ENCODE assay signal across 18 mouse cellular contexts in genomic region chr13:46653671-46654070, GRCm38 (mm10). TPM values are rescaled to one million over a fixed set of nuclear protein-coding genes. Genes with fewer than 3 reads are reported as not detected.
DNase-seq lines count a peak whose midpoint lies in the region; ATAC-seq and TF ChIP-seq lines count a peak whose summit lies in the region.
"Had no signal": no experiment of that assay in that cellular context is flagged by ENCODE, and none has a peak within 500 bp of the region (broad histone marks: within the 10 kb centered on the region; RNA-seq: fewer than 3 reads in every experiment).

No protein-coding gene starts in this region.

- no peak overlapping the region for H3K9ac ChIP-seq in forebrain, embryonic 14.5 days (ENCODE audit: low read length)
- no peak overlapping the region for H3K9ac ChIP-seq in forebrain, embryonic 12.5 days
- H3K9ac ChIP-seq: embryonic facial prominence, embryonic 13.5 days; heart, embryonic 13.5 days; hindbrain, embryonic 12.5 days had no signal

- no peak overlapping the region for H3K4me3 ChIP-seq in forebrain, embryonic 14.5 days (ENCODE audit: low read depth, low read length)
- H3K4me3 ChIP-seq in forebrain, embryonic 12.5 days (replicated peaks), result no peak overlapping the region
- H3K4me3 ChIP-seq in megakaryocyte, embryonic 14.5 days (replicated peaks), result peak overlapping the region; percentile 38
- H3K4me3 ChIP-seq in myocyte, result no peak overlapping the region
- H3K4me3 ChIP-seq: embryonic facial prominence, embryonic 13.5 days; gastrocnemius, adult 2 months; heart, embryonic 13.5 days; hindbrain, embryonic 12.5 days had no signal

- H3K27me3 ChIP-seq in forebrain, embryonic 14.5 days (replicated peaks; ENCODE audit: control insufficient read depth, insufficient read depth, low read length), result no peaks in the 10 kb centered on the region
- no peaks in the 10 kb centered on the region for H3K27me3 ChIP-seq in forebrain, embryonic 12.5 days
- peaks cover 2% of the 10 kb centered on the region for H3K27me3 ChIP-seq in megakaryocyte, embryonic 14.5 days (replicated peaks)
- H3K27me3 ChIP-seq in myocyte (ENCODE audit: control insufficient read depth, insufficient read depth, insufficient read length), result no peaks in the 10 kb centered on the region
- H3K27me3 ChIP-seq: embryonic facial prominence, embryonic 13.5 days; heart, embryonic 13.5 days; hindbrain, embryonic 12.5 days had no signal

- no peaks in the 10 kb centered on the region for H3K36me3 ChIP-seq in forebrain, embryonic 14.5 days (ENCODE audit: control insufficient read depth, insufficient read depth, low read length)
- no peaks in the 10 kb centered on the region for H3K36me3 ChIP-seq in forebrain, embryonic 12.5 days (replicated peaks)
- no peaks in the 10 kb centered on the region for H3K36me3 ChIP-seq in megakaryocyte, embryonic 14.5 days (replicated peaks; ENCODE audit: low read length)
- no peaks in the 10 kb centered on the region for H3K36me3 ChIP-seq in myocyte (ENCODE audit: control insufficient read depth, insufficient read depth)
- H3K36me3 ChIP-seq: embryonic facial prominence, embryonic 13.5 days; hindbrain, embryonic 12.5 days had no signal

- intact Hi-C loops in heart, postnatal 14 days (cut with DNase I), result no loop called here

- H3K9me3 ChIP-seq in forebrain, embryonic 14.5 days (replicated peaks; ENCODE audit: control insufficient read depth, low read length), result 0 out of 2 replicates have a peak, but pooled peaks cover 2% of the 10 kb centered on the region
- H3K9me3 ChIP-seq in forebrain, embryonic 12.5 days, result peaks cover 5% of the 10 kb centered on the region; the same call in 1 of the 2 replicates
- peaks cover 15% of the 10 kb centered on the region for H3K9me3 ChIP-seq in megakaryocyte, embryonic 14.5 days
- H3K9me3 ChIP-seq: hindbrain, embryonic 12.5 days had no signal

- H3K4me1 ChIP-seq in forebrain, embryonic 14.5 days (ENCODE audit: control insufficient read depth, insufficient read depth, low read length), result no peaks in the 10 kb centered on the region
- H3K4me1 ChIP-seq in forebrain, embryonic 12.5 days, result no peaks in the 10 kb centered on the region
- no peaks in the 10 kb centered on the region for H3K4me1 ChIP-seq in megakaryocyte, embryonic 14.5 days
- H3K4me1 ChIP-seq: heart, embryonic 13.5 days; hindbrain, embryonic 12.5 days had no signal

- no peak for TF ChIP-seq POLR2A in myocyte (IDR thresholded peaks at IDR 0.05; ENCODE audit: insufficient read length, low read depth)

- H3K79me2 ChIP-seq in myocyte (ENCODE audit: control insufficient read depth, insufficient read depth), result no peaks in the 10 kb centered on the region

- ATAC-seq in forebrain, embryonic 14.5 days, result no peak
- ATAC-seq in forebrain, embryonic 12.5 days (ENCODE audit: low FRiP score), result no peak
- no peak for ATAC-seq in megakaryocyte, adult 5-6 weeks (ENCODE audit: poor library complexity, severe bottlenecking)
- ATAC-seq: hindbrain, embryonic 16.5 days had no signal

- peak; percentile 8 for DNase-seq in forebrain, embryonic 14.5 days (ENCODE audit: low spot score)
- peak; percentile 72 for DNase-seq in heart, adult 11 months
- no peak for DNase-seq in heart, postnatal 14 days
- DNase-seq: adrenal gland, postnatal 14 days; cerebellum, adult 18-20 months; cerebellum, adult 9-11 months; cerebellum, postnatal 36 days; gastrocnemius, adult 2 months; gastrocnemius, postnatal 25 days; heart, postnatal 4 days had no signal

- H3K4me2 ChIP-seq in forebrain, embryonic 14.5 days (ENCODE audit: low read length), result no peak overlapping the region
- no peak overlapping the region for H3K4me2 ChIP-seq in forebrain, embryonic 12.5 days
- H3K4me2 ChIP-seq in myocyte (ENCODE audit: low read depth), result no peak overlapping the region
- H3K4me2 ChIP-seq: embryonic facial prominence, embryonic 13.5 days; heart, embryonic 13.5 days; hindbrain, embryonic 12.5 days had no signal

- WGBS in forebrain, embryonic 14.5 days, result 62% methylated on average over 4 of the region's 4 CpGs
- 70% methylated on average over 4 of the region's 4 CpGs for WGBS in forebrain, embryonic 12.5 days

- H3ac ChIP-seq in myocyte (ENCODE audit: control insufficient read depth, insufficient read length), result no peak overlapping the region

- no peak overlapping the region for H3K27ac ChIP-seq in forebrain, embryonic 14.5 days (ENCODE audit: low read depth, low read length)
- no peak overlapping the region for H3K27ac ChIP-seq in forebrain, embryonic 12.5 days
- H3K27ac ChIP-seq: embryonic facial prominence, embryonic 13.5 days; gastrocnemius, adult 2 months; heart, embryonic 13.5 days; hindbrain, embryonic 12.5 days had no signal

TF ChIP-seq in myocyte, 11 proteins besides CTCF, POLR2A, EP300 and RAD21:
- peak; percentile 47 for TF ChIP-seq TCF12 (IDR thresholded peaks at IDR 0.05; ENCODE audit: insufficient read depth, poor library complexity, severe bottlenecking)
- TF ChIP-seq SRF (IDR thresholded peaks at IDR 0.05; ENCODE audit: control insufficient read depth, insufficient read length, low read depth), result no peak
- TF ChIP-seq E2F4 (IDR thresholded peaks at IDR 0.05; ENCODE audit: insufficient read depth), result no peak
- peak in 2 of 3 experiments; percentile 82 to 91 for TF ChIP-seq MYOD1 (IDR thresholded peaks at IDR 0.05; ENCODE audit: control insufficient read depth in 1 of 3, insufficient read length in 2 of 3, low read depth in 2 of 3)
- TF ChIP-seq CEBPB (IDR thresholded peaks at IDR 0.05; ENCODE audit: insufficient read depth, poor library complexity, severe bottlenecking), result no peak
- TF ChIP-seq POLR2AphosphoS2 (IDR thresholded peaks at IDR 0.05; ENCODE audit: insufficient read length, low read depth), result no peak
- TF ChIP-seq MAX (IDR thresholded peaks at IDR 0.05; ENCODE audit: low read depth), result no peak
- TF ChIP-seq MYOG (IDR thresholded peaks at IDR 0.05; ENCODE audit: control insufficient read depth in 1 of 3, insufficient read depth in 1 of 3, insufficient read length in 2 of 3, low read depth in 2 of 3), result peak; percentile 12 to 95 (median 85)
- no peak for TF ChIP-seq USF1 (IDR thresholded peaks at IDR 0.05; ENCODE audit: low read depth)
- no peak for TF ChIP-seq REST (IDR thresholded peaks at IDR 0.05; ENCODE audit: insufficient read depth, insufficient read length)
- TF ChIP-seq TCF3 (IDR thresholded peaks at IDR 0.05; ENCODE audit: insufficient read length, low read depth), result peak; percentile 24
TF ChIP-seq in myocyte: peak in this region for 4.

RNA-seq across cellular contexts. Expression of gene Fam8a1, which starts 15.7 kb away (rescaled TPM):
- 13.6 and 14.9 TPM in 2 replicates for polyA plus RNA-seq in forebrain, embryonic 14.5 days (2014; fragmentation: Nextera tagmentation; extraction: Ambion mirVana)
- polyA plus RNA-seq in forebrain, embryonic 12.5 days (2016; fragmentation: Nextera tagmentation; extraction: Ambion mirVana), result 20.2 and 21.0 TPM in 2 replicates
- 10 to 100 TPM; 37.3 to 38.5 TPM for total RNA-seq in heart, postnatal 14 days (2021)
- polyA plus RNA-seq in megakaryocyte, embryonic 14.5 days (2012; ENCODE audit: insufficient read depth, low replicate concordance), result 3.5 and 5.8 TPM in 2 replicates
- total RNA-seq in megakaryocyte, adult 5-6 weeks (2015), result 13.9 and 23.6 TPM in 2 replicates
- total RNA-seq in megakaryocyte, adult 5-6 weeks (2017), result 9.8 and 14.8 TPM in 2 replicates
- polyA plus RNA-seq in myocyte (2012; fragmentation: generic; extraction: Trizol), result 15.7 TPM

Comparison
In these comparisons a context has a peak if more than half of its experiments do, and no peak if none do; other contexts are left out.
1. DNase-seq: peak in forebrain, embryonic 14.5 days (single experiment) and heart, adult 11 months (single experiment); none in heart, postnatal 14 days (0 of 2).